Mouse (Mus musculus) megakaryocyte, adult 5-6 weeks (primary cell): ENCODE measurements around the gene Rassf8. TPM values are rescaled to one million over a fixed set of nuclear protein-coding genes. Genes with fewer than 3 reads are reported as not detected.

Source experiments
- ATAC-seq: 2 replicates; pipeline ENCODE4 v1.8.0; 2016; ENCODE audit warnings: mild to moderate bottlenecking, inconsistent platforms; ENCODE audit not compliant: poor library complexity, severe bottlenecking
- total RNA-seq, 2 experiments: library from RNA; stranded (forward) in 1 of 2; stranded (reverse) in 1 of 2; fragments of 153-499, 151-499 nt in 1 of 2; fragments of 221-1000, 200-1000 nt in 1 of 2; gene quantifications; 2 replicates each; pipeline versions ENCODE4 v1.2.3 to v1.2.4; 2015 to 2017

Gene Rassf8
- total RNA-seq, 2 experiments from 2014 or later: 13.3 to 20.7 TPM

- no peak for ATAC-seq
These were observed 29.7 kb downstream of the Rassf8 start for GRCm38 (mm10) chr6:145776241-145776640.

- ATAC-seq: peak; percentile 83
These were observed 32.8 kb downstream of the Rassf8 start for GRCm38 (mm10) chr6:145779383-145779782.

GRCm38 (mm10) chr6:145780180-145780802 lies 33.7 kb downstream of the Rassf8 start:
- ATAC-seq: no peak

- no peak for ATAC-seq
These were observed 34.7 kb downstream of the Rassf8 start for GRCm38 (mm10) chr6:145781256-145781655.

GRCm38 (mm10) chr6:145781966-145782365 lies 35.4 kb downstream of the Rassf8 start:
- no peak for ATAC-seq

GRCm38 (mm10) chr6:145787311-145787710 lies 40.8 kb downstream of the Rassf8 start:
- ATAC-seq: no peak

- ATAC-seq: no peak
These were observed 43.2 kb downstream of the Rassf8 start for GRCm38 (mm10) chr6:145789738-145790137.

GRCm38 (mm10) chr6:145792373-145792772 lies 45.8 kb downstream of the Rassf8 start:
- peak; percentile 25; the same call in 1 of the 2 replicates for ATAC-seq

- peak; percentile 80 for ATAC-seq
These were observed 46.6 kb downstream of the Rassf8 start for GRCm38 (mm10) chr6:145793109-145793593.

- ATAC-seq: no peak
These were observed 48.1 kb downstream of the Rassf8 start for GRCm38 (mm10) chr6:145794671-145795070.

GRCm38 (mm10) chr6:145796191-145797023 lies 49.9 kb downstream of the Rassf8 start:
- no peak for ATAC-seq

- ATAC-seq: no peak
These were observed 51.1 kb downstream of the Rassf8 start for GRCm38 (mm10) chr6:145797692-145798091.

GRCm38 (mm10) chr6:145801796-145802488 lies 55.4 kb downstream of the Rassf8 start:
- ATAC-seq: no peak

GRCm38 (mm10) chr6:145802881-145803280 lies 56.3 kb downstream of the Rassf8 start:
- ATAC-seq: peak; percentile 63

- no peak for ATAC-seq
These were observed 57.7 kb downstream of the Rassf8 start for GRCm38 (mm10) chr6:145804276-145804675.

- no peak for ATAC-seq
These were observed 60.2 kb downstream of the Rassf8 start for GRCm38 (mm10) chr6:145806784-145807183.

- no peak for ATAC-seq
These were observed 61.4 kb downstream of the Rassf8 start for GRCm38 (mm10) chr6:145807929-145808328.

- no peak for ATAC-seq
These were observed 63.0 kb downstream of the Rassf8 start for GRCm38 (mm10) chr6:145809566-145809965.

- ATAC-seq: no peak
These were observed 63.5 kb downstream of the Rassf8 start for GRCm38 (mm10) chr6:145810015-145810414.

- no peak for ATAC-seq
These were observed 64.6 kb downstream of the Rassf8 start for GRCm38 (mm10) chr6:145811174-145811573.

- no peak for ATAC-seq
These were observed 68.7 kb downstream of the Rassf8 start for GRCm38 (mm10) chr6:145815200-145815599.
